Mouse (Mus musculus) kidney, adult 2 months (tissue): Measurements from ENCODE around the gene Prss23. TPM values are rescaled to one million over a fixed set of nuclear protein-coding genes. Genes with fewer than 3 reads are reported as not detected.
A peak's percentile ranks its signal among the peaks of the same experiment; 100 is the strongest.

Source experiments
- DNase-seq: peaks from one replicate; pipeline ENCODE4 v3.0.0; 2021
- H3K27ac ChIP-seq: fragments of 200-500 bp; 2 replicates; pipeline ENCODE4 v1.5.1; 2012; ENCODE audit warnings: low read depth, low read length, control low read depth, inconsistent platforms; ENCODE audit not compliant: insufficient read depth
- H3K27me3 ChIP-seq: fragments of 200-500 bp; replicated peaks from 2 replicates; pipeline ENCODE4 v1.6.1; 2012; ENCODE audit warnings: mild to moderate bottlenecking, moderate library complexity, low read length, inconsistent platforms; ENCODE audit not compliant: control insufficient read depth, insufficient read depth
- H3K36me3 ChIP-seq: fragments of 200-500 bp; 2 replicates; pipeline ENCODE4 v1.6.1; 2012; ENCODE audit warnings: mild to moderate bottlenecking, moderate library complexity, low read length, inconsistent platforms; ENCODE audit not compliant: control insufficient read depth, insufficient read depth
- H3K4me1 ChIP-seq: fragments of 200-500 bp; 2 replicates; pipeline ENCODE4 v1.6.1; 2011; ENCODE audit warnings: low read length; ENCODE audit not compliant: control insufficient read depth, insufficient read depth
- H3K4me3 ChIP-seq: fragments of 200-500 bp; 2 replicates; pipeline ENCODE4 v1.5.1; 2011; ENCODE audit warnings: mild to moderate bottlenecking, low read depth, low read length, control low read depth; ENCODE audit not compliant: insufficient read depth
- CTCF ChIP-seq: fragments of 200-500 bp; conservative IDR thresholded peaks from 2 replicates; pipeline ENCODE4 v1.5.1; 2011; ENCODE audit warnings: low read depth, mild to moderate bottlenecking, control low read depth, low read length, moderate library complexity, mixed read lengths; ENCODE audit not compliant: insufficient read depth, insufficient read length
- POLR2A ChIP-seq: fragments of 200-500 bp; IDR thresholded peaks from one replicate; pipeline ENCODE4 v1.6.1; 2011; ENCODE audit warnings: low read depth, low read length, control low read depth
- WGBS: fragments of 180-500 bp; shearing (Covaris S2); methylation state at CpG from one replicate; pipeline ENCODE4 v1.1.7; 2018; 5-methylcytosine and 5-hydroxymethylcytosine counted together
- polyA plus RNA-seq: library from polyadenylated mRNA; depleted of rRNA; stranded (reverse); fragments of >200 nt; gene quantifications from 2 replicates; pipeline ENCODE4 v1.2.3, GENCODE M21; 2012

Prss23 gene
- polyA plus RNA-seq, 1 experiment, result 136 TPM

DNA sequence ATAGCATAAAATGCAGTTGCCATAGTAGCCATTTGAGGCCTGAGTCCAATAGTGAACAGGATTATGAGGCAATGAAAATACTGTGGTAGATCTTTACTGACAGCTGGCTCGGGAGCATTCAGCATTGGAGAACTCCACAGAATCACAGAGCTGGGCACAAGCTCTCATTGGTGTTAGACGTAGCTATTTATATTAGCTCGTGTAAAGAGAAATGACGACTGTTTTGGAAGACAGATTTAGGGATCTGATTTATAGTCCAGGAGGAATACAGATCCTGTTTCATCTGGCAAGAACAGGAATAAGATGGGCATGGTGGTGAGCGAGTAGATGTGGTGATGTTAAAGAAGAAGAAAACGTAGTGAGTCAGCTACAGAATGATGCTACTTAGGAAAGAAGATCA is 12.4 kb upstream of the Prss23 start:
- H3K27me3 ChIP-seq, result no peaks in the 10 kb centered on the region
- H3K27ac ChIP-seq, result no peak overlapping the region
- TF ChIP-seq CTCF (no peak), POLR2A (no peak)
- 52% methylated on average over 6 of the region's 6 CpGs for WGBS
- no peaks in the 10 kb centered on the region for H3K4me1 ChIP-seq
- DNase-seq, result no peak
- no peaks in the 10 kb centered on the region for H3K36me3 ChIP-seq
- no peak overlapping the region for H3K4me3 ChIP-seq

DNA sequence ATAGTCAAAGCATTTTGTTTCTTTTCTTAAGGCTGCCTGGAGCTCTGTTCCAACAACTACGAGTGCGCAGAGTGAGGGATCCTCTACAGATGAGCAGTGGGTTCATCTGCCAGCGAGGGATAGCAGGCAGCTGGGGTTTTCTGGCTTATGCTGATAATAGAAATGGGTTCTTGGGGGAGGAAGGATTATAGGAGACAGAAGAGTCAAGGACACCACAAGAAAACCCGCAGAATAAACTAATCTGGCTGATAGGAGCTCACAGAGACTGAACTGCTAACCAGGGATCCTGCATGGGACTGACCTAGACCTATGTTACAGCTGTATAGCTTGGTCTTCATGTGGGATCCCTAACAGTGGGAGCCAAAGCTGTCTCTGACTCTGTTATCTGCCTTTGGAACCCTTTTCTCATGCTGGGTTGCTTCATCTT is 456 bp upstream of the Prss23 start:
- Histone ChIP-seq H3K4me3 (no peak overlapping the region), H3K4me1 (no peaks in the 10 kb centered on the region), H3K27ac (no peak overlapping the region), H3K27me3 (no peaks in the 10 kb centered on the region), H3K36me3 (no peaks in the 10 kb centered on the region)
- TF ChIP-seq CTCF (no peak), POLR2A (no peak)
- WGBS, result 93% methylated on average over 4 of the region's 4 CpGs
- no peak for DNase-seq

DNA sequence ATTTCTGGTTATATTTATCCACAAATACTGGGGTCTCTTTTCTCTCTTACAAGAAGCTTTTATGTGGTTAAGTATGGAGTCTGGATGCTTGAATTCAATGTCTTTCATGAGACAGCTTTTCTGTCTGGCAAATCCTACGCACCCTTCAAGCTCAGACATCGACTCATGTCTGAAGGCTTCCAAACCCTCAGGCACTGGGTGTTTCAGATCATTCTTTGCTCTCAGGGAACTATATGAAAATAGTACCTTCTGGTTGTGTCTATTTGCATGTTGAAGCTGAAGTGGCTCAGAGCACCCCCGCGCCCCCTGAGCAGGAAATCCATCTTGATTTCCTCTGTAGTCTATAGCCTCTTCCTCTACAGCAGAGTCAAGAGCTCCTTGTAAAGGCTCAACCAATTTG is 3.2 kb downstream of the Prss23 start:
- Histone ChIP-seq H3K36me3 (no peaks in the 10 kb centered on the region), H3K4me1 (no peaks in the 10 kb centered on the region), H3K27ac (no peak overlapping the region), H3K27me3 (no peaks in the 10 kb centered on the region), H3K4me3 (no peak overlapping the region)
- DNase-seq, result no peak
- TF ChIP-seq CTCF (no peak), POLR2A (no peak)
- 86% methylated on average over 4 of the region's 4 CpGs for WGBS

DNA sequence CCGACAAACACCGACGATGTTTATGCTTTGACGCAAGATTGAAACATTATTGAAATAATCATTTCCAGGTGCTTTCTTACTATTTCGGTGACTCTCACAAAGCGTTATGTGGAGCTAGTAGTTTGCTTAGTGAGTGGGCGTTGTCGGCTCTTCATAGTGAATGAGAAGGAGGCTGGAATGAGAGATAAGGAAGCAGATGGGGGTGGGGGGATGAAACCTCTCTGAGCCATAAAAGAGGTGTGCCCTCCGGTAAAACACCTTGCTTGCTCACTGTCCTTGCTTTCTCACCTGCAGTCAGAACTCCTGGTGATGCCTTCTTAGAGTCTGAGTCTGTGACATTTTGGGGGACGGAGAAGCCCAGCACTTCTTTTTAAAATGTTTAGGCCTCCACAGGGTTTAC is 4.8 kb downstream of the Prss23 start:
- Histone ChIP-seq H3K27ac (no peak overlapping the region), H3K27me3 (no peaks in the 10 kb centered on the region), H3K4me1 (no peaks in the 10 kb centered on the region), H3K4me3 (no peak overlapping the region), H3K36me3 (no peaks in the 10 kb centered on the region)
- DNase-seq, result no peak
- 84% methylated on average over 10 of the region's 10 CpGs for WGBS
- no peak for TF ChIP-seq POLR2A
- no peak for TF ChIP-seq CTCF

DNA sequence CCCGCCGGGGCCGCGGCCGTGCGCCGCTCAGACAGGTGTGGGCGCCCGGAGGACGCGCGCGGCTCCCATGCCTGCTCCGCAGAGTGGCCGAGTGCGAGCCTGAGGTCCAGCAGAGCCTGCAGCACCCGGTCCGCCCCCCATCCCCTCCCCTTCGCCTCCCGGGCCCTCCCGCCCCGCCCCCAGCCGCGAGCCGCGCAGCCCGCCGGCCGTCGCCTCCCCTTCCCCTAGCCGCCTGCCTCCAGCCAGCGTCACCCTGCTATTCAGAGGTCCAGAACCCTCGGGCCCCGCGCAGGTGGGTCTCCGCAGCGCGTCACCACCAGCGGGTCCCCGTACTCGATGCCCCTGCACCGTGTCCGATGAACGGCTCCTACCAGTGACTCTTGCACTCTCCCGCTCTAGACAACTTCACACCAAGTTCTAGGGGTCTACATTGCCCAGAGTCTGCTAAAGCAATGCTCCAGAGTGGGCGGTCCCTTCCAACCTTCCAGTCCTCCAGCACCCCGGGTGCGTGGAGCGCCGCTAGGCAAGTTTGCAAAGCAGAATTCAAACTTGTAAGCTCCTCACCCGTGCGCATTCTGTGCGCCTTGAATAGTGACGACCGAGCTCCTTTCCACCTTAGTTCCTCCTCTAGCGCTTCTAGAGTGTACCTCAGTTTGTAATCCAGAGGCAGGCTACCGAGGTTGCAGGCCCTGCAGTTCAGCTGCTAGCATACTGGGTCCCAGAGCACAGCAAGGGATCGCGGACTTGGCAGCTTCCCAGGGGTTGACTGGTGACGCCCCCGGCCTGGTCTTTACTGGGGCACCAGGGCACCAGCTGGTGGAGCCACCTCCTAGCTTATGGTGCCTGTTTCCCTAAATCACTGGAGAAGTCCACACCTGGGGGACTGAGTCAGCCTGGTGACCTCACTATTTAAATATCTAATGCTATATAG is 9.3 kb downstream of the Prss23 start:
- TF ChIP-seq POLR2A (no peak), CTCF (peak; percentile 46; the same call in 1 of the 2 replicates)
- Histone ChIP-seq H3K4me3 (peak overlapping the region; percentile 64), H3K36me3 (no peaks in the 10 kb centered on the region), H3K4me1 (peaks cover 3% of the 10 kb centered on the region; the same call in 1 of the 2 replicates), H3K27me3 (no peaks in the 10 kb centered on the region), H3K27ac (peak overlapping the region; percentile 71)
- 2% methylated on average over 52 of the region's 61 CpGs for WGBS
- DNase-seq, result peak; percentile 83

DNA sequence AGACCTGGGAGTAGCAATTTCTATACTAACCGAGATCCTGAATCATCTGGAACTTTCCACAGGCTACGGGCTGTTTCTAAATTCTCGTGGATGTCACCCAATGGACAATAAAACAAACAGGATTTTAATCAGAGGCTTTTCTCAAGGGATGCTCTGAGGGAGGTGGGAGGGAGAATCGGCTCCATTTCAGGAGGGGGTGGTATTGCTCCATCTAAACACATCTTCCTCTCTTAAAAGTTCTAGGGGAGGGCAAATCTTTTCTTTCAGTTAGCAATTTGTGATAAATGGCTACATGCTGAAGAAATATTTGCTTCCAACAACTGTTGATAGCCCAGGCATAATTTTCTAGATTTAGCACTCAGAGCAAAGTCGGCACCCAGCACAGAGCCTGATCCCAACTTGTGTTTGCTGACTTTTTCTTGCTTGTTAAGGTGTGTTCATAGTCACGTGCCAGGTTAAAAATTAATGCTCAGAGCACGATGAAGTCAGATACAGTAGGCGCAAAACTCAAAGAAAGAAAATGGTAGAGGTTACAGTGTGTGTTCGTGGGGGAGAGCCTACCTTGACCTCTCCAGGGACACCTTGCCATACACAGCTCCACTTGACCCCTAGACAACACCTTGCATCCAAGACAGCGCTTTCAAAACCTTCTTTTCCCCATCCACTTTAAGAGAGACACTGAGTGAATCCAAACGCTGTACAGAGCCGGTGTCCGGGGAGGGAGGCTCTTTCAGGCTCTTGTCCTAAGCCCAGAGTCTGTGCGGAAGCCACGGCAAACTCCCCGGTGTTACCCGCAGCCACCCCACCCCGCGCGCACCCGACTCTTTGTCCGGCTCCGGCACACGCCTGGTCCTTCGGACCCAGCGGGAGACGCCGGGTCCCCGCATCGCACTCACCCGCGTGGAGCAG is 10.2 kb downstream of the Prss23 start:
- peak overlapping the region; percentile 64 for H3K4me3 ChIP-seq
- no peaks in the 10 kb centered on the region for H3K27me3 ChIP-seq
- TF ChIP-seq CTCF, result no peak
- TF ChIP-seq POLR2A, result no peak
- 6% methylated on average over 32 of the region's 32 CpGs for WGBS
- peak; percentile 79 for DNase-seq
- H3K27ac ChIP-seq, result peak overlapping the region; percentile 71
- no peaks in the 10 kb centered on the region for H3K36me3 ChIP-seq
- H3K4me1 ChIP-seq, result peaks cover 3% of the 10 kb centered on the region; the same call in 1 of the 2 replicates
